Mouse (Mus musculus): ENCODE results near the gene Gm49322.

GRCm38 (mm10) chr10:80658841-80659202 lies 53.0 kb downstream of the Gm49322 start:
- no peak for TF ChIP-seq POLR2A (IDR thresholded peaks at IDR 0.05; ENCODE audit: borderline replicate concordance, low read depth, low read length)
- TF ChIP-seq CTCF (IDR thresholded peaks at IDR 0.05; ENCODE audit: low read depth, low read length) = no peak
